Mouse (Mus musculus) monocyte, adult 5-6 weeks (primary cell): ENCODE measurements at regions not wholly inside any gene's neighbourhood (a gene's known extent, or its start where the extent isn't known, plus 50 kb on each side); places are given as distances from the start of the nearest gene placed in this dataset.

Experiments
- ATAC-seq: fragments of 153-309, 156-312 bp; replicated peaks from 2 replicates; pipeline ENCODE4 v1.8.0; 2017; ENCODE audit warnings: mild to moderate bottlenecking; ENCODE audit not compliant: low TSS enrichment, insufficient number of reproducible peaks, severe bottlenecking, poor library complexity, low FRiP score

DNA sequence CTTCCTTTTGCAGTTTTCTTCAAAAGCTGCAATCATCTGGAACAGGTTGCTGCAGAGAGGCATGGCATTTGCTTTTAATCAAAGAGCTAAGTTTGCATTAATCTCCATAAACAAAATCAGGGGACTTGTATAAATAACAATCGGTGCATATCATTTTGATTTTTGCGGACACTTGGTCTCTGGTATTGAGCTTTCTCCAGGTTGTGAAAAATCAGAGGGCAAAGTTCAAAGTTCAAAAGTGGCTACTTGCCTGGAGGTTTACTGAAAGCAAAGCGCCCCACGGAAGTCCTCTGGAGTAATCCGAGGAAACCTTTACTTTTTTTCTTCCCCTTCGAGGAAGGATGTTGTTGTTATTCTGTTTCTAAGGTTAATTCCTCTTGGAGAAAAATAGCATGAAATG is 677.4 kb downstream of the Kcnj2 start:
- ATAC-seq: no peak

DNA sequence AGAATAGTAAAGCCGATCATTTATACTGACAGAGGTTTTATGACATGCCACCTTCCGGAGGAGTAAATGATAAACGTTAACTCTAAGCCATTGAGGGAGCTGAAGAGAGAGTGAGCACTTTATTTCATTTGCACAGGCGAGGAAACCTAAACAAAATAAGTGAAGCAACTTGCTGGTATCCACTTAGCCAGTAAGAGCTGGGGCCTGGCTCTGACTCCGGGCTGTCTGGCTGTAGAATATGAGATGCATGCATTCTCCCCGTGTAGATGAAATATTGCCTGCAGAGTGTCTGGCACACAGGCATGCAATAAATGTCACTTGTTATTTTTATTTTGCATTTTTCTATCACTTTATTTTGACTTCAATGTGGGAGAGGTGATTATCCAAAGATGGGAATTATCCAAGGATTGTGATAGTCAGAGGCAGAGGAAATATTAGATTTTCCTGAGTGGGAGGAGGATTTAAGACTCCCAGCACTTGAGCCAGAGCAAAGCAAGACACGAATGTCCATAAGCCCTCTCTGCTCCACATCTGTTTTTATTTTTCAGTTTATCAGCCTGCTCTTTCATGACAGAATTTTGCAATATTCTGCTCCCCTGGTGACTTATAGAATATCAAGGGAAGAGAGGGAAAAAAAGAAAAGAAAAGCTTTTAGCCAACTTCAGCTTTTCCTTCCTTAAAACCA is 681.4 kb downstream of the Kcnj2 start:
- ATAC-seq: no peak

DNA sequence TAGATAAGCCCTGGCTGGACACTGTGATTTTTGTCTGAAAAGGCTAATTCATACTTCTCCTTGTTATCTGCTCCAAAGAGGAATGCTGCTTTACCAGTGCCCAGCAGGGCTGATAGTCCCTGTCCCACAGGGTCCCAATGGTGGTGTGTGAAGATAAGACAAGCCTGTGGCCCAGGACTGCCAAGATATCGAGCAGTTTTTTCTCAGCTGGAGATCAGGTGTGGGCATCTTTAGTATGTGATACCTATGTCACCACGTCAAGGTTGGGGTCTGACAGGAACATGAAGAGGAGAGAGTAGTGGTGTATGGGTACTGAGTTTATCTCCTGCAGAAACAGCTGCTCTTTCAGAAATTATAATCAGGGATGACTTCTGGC is 682.0 kb downstream of the Kcnj2 start:
- no peak for ATAC-seq

DNA sequence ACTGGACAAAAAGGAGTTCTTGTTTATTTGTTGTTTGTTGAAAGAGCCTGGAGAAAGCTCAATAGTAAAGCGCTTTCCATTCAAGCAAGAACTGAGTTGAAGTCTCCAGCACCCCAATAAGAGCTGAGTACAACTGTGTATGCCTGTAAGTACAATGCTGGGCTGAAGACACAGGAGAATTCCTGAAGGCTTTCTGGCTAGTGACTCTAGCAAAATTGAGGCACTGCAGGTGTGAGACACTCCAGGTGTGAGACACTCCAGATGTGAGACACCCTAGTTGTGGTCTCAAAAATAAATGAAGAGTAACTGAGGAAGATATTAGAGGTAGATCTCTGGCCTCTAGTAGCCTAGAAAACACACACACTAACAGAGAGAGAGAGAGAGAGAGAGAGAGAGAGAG is 682.5 kb downstream of the Kcnj2 start:
- no peak for ATAC-seq

DNA sequence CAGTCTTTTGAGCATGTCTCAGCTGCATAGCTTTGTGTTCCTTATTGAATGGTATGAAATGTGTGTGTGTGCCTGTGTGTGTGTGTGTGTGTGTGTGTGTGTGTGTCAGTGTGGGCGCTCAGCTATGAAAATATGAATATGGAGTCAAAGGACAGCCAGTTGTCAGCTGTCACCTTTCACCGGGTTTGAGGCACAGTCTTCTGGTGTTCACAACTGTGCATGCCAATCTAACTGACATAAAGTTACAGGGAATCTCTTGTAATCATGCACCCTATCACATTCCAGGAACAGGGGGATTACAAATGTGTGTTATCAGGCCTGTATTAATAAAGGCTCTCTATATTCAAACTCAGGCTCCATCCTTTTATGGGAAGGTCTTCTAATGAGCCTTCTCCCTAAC is 688.8 kb downstream of the Kcnj2 start:
- no peak for ATAC-seq

DNA sequence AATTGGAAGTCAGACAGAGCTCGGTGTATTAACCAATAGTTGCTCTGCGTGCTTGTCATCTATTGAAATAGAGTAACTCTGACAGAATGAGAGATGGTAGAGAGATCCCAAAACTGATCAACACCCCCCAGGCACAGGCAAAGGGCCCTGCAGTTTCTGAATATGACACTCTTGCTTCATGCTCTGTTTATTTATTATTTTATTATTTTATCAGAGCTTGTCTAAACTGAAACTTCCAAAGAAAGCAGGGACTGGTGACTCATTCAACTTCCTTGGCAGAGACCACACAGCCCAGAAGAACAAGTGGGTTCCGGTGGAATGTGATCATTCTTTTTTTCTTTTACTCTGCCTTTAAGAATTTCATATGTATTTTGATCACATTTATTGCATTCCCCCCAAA is 697.1 kb downstream of the Kcnj2 start:
- no peak for ATAC-seq

DNA sequence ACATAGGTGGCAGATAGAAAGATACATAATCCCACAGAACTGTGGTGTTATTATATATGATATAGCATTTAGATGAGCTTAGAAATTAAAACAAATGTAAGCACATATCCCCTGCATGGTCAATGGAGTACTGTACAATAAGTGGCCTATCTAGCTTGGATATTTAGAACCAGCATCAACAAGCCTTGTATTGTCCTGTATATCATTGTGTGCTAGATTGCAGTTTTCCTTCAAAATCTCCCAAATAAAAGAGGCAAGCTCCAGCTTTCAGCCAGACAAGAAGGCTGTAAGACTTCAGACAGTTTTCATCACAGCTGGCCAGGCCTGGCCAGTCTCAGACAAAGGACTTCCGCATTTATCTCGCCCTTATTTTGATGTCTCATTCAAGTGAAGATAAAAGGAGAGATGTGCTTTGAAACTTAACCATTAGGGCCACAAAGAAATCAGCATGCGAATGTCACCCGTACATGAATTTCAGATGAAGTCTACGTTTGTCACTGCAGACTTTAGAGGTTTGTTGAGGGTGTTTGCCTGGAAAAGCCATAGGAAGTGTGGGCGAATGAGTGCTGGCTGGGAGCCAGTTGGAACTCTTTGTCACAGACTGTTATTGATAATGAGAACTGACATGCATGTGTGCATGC is 700.5 kb downstream of the Kcnj2 start:
- no peak for ATAC-seq

DNA sequence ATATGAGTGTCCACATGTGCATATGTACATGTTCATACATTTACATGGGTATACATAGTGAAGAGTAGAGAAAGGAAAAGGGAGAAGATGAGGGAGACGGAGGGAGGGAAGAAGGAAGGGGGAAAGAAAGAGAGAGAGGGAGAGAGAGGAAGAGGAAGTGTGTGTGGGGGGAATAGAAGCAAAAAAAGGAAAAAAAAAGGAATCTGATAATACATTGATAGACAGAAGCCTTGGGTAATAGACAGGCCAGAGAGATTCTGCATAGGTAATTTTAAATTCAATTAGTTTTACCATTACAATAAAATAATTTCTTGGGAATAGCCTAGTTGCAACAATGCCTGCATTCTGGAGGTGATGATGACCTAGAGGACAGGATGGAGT is 701.0 kb downstream of the Kcnj2 start:
- ATAC-seq: no peak

DNA sequence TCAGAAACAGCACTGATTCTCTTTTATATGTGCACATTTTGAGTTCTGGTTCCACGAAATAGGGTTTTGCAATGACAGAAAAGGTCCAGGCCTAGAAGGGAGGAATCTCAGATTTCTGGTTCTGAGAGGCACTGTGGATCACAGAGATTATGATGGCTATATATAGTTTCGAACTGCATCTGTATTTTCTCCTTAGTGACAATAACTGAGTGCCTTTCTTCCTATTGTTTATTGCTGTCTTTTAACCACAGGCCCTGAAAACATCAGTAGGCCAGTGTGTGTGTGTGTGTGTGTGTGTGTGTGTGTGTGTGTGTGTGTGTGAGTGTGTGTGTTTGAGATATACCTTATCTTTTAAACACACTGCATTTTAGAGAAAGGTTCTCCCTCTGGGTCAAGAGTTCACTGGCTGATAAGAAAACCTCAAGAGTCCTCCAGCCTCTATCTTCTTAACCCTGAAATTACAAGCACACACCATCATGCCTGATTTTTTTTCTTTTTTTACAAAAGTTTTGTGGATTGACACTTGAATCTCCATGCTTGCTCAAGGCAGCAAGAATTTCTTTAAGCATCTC is 708.2 kb downstream of the Kcnj2 start:
- no peak for ATAC-seq

DNA sequence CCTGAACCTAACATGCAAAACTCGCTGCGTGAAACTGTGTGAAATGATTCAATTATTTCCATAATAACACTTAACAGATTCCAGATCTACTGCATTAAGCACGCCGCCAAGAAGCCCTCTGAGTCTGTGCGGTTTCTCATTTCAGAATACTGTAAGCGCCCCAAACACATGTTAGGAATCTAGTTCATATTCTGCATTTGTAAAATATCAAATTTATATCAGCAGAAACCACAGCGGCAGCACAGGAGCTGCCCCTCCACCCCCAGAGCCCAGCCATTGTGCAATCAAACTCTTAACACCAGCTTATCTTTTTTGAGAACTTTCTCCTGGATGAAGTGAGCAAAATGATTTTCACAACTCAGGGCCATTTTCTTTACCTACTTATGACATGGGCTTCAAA is 715.4 kb downstream of the Kcnj2 start:
- ATAC-seq: no peak

DNA sequence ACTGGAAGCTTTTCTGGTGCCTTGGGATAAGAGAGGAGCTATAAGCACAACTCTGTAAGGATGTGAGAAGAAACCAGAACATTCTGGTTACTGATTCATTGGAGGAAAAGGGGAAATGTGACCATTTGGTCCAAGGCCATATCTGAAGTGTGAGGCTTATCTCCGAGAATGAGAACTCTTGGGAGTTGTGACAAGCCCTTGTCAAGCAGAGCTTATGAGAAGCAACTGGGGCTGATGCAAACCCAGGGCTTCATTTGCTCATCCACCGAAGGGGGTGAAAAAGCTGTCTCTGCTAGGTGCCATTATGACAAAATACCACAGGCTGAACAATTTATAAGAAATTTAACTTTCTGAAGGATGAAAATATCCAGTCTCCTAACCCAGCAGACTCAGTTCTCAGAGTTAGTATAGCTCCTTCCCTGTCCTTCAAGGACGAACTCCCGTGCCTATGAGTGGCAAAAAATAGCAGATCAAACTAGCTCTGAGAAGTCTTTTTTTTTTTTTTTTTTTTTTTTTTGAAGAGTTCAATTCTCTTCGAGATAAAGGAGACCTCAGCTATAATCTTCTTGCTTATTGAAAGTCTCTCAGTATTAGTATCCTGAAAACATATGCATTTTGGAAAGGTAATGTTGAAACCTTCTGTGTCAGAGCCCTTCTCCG is 725.4 kb downstream of the Kcnj2 start:
- ATAC-seq: no peak

DNA sequence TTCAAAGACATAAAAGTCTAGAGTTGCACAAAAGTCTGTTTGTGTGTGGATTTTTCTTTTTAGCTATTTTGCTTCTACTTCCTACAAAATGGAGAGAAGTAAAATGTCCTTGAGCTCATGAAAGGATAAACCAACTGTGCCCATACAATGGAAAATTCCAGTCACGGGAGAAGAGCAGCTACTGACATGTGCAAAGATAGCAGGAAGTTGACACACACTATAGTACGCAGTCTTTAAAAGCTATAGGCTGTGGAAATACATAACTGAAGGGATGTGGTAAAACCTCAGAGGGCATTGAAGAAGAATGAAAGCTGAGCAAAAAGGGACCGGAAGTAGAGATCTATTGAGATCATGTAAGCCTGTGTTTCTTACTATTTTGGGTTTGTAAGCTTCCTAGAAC is 735.1 kb downstream of the Kcnj2 start:
- ATAC-seq: no peak

DNA sequence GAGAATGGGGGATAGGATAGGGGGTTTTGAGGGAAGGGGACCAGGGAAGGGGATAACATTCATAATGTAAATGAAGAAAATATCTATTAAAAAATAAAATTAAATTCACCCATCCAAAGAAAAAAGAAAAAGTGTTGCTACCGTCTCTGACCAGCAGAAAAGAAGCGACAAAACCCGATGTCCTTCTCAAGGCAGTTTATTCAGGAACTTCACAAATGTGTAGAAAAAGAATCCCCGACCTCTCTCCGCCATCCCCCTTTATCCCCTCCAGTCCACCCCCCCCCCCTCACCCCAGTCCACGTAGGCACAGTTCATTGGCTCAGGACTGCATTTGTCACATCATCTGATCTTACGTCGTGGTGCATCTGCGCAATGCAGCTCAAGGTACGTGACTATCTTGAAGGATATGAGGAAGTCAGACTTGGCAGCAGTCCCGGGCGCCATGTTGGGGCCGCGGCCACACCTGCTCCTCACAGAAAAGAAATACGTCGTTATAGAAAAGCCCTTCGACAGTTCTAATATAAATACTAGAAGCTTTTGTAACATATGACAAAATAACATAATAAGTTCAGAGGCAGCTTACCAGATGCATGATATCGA is 750.3 kb downstream of the Kcnj2 start:
- ATAC-seq: no peak

DNA sequence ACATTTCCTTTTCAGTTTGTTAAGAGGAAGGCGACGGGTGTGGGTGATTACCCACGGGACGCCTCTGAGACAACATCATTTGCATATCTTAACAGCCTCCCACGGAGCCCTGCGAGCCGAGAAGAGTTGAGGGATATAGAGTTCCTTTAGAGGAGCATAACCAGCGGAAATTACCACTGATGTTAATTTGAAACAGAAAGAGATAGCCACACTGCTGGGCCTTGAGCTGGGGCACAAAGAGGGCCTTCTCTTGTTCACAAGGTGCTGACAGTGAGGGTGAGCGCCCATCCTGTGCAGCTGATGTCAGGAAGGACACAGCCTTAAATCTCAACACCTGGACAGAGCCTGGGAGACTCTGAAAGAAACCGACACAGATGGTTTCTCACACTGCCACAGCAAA is 752.2 kb downstream of the Kcnj2 start:
- ATAC-seq: no peak

DNA sequence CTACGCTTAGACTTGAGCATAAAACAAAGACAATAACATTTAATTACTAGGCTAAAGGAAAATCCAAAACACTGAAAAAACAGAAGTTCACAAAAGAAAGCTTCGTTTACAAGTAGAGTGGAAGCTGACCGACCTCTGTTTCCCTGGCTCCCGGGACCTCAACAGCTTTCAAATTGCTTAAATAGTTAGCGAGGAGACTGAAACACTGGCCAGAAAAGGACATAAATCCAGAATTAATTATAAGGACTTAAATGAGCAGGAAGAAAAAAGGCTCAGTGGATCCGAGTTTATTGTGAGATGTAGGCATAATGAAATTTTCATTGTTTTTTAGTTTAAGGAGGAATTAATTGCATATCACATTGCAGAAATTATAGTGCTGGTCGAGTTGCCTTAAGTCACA is 754.4 kb downstream of the Kcnj2 start:
- no peak for ATAC-seq

DNA sequence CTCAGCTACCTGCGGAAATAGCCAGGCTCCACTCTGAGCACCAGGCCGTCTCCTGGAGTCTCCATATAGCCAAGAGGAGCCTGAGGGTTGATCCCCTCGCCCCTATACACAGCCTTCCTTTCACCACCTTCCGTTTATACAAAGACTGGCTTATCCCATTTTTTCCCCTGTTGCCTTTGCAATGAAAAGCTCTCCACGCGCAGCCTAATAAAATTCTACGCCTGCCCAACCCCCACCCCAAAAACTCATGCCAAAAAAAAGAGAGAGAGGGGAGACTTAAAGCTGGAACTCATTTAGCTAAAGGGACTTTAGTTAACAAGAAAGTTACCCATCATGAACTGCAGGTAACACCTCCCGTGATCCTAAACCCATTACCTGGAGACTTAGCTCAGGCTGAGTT is 762.5 kb downstream of the Kcnj2 start:
- ATAC-seq: no peak

DNA sequence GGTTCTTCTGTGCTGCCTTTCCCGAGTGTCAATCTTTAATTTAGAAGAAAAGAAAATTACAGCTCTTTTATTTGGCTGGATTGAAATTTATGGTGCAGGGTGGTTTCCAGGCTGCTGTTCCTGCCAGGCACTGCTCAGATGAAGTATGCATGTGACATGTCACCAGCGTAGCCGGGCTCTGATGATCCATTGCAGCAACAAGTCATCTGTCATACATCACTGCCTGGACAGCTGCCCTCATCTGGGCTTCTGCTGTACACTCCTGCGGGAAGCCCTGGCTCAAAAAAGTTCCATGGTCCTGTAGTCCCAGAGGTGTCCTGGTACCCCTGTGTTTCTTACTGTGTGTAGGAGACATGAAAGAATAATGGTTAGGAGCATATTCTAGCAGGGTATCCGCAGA is 773.0 kb downstream of the Kcnj2 start:
- no peak for ATAC-seq

DNA sequence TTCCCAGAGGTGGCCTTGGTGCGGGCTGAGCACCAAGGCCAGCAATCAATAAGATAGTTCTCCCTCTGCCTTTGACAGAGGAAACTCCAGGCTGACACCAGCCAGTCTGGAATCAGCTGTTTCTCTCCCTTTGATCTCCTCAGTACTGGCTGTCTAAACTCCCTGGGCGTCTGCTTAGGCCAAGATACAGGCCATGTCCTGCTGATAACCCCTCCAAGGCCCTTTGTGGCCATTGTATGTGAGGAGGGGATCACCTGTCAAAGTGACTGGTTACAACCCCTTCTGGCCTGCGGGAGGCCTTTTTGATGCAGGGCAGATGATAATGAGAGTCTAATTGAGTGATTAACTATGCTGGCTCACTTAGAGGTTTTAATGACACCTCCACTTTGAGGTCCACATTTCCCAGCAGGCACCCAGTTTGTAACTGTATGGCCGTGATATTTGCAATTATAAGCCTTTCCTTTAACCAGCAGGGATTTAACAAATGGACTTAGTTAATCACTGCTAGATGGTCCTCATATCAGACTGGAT is 777.8 kb downstream of the Kcnj2 start:
- no peak for ATAC-seq

DNA sequence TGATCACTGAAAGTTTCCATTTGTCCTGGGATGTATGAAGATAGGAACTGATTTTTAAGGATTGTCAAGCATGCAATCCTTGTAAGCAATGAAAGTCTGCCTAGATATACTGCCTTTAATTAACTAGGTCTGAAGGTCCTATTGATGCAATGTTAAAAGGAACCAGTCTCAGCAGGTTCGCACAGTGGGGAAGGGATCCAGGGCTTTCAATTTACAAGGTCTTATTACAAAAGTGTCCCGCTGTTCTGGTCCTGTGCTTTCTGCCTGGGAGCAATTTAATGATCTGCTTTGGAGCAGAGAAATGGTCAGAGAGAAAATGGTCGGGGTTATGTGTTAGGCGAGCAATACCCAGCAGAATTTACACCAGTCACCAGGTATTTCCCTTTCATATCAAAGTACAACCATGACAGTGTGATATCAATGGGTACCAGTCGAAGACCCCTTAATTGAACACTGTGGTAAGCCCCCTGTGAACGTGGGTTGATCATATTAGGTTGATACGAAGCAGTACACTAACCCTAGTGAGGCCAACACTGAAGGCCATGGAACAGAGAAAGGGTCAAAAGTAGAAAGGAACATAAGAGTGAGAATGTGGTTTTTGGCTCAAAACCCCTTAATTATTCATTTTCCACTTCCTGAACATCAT is 778.5 kb downstream of the Kcnj2 start:
- no peak for ATAC-seq
